Mouse (Mus musculus) E14TG2a.4 (cell line): ENCODE measurements around the gene Tmem50b.

ENCODE experiments used
- H3K27me3 ChIP-seq: 2 replicates; pipeline ENCODE4 v1.6.1; 2014; ENCODE audit warnings: low read length, control low read depth; ENCODE audit not compliant: insufficient read depth
- H3K36me3 ChIP-seq: 2 replicates; pipeline ENCODE4 v1.6.1; 2014; ENCODE audit warnings: low read length, control low read depth; ENCODE audit not compliant: insufficient read depth
- H3K4me1 ChIP-seq: replicated peaks from 2 replicates; pipeline ENCODE4 v1.6.1; 2014; ENCODE audit warnings: low read depth, low read length, control low read depth
- H3K4me3 ChIP-seq: replicated peaks from 2 replicates; pipeline ENCODE4 v1.5.1; 2014; ENCODE audit warnings: mild to moderate bottlenecking, low read length
- H3K9me3 ChIP-seq: 2 replicates; pipeline ENCODE4 v1.6.1; 2014; ENCODE audit warnings: low read length, control low read depth
- CTCF ChIP-seq: conservative IDR thresholded peaks from 2 replicates; pipeline ENCODE4 v1.5.1; 2014; ENCODE audit warnings: low read length
- NANOG ChIP-seq: IDR thresholded peaks from 2 replicates; pipeline ENCODE4 v1.6.1; 2014; ENCODE audit warnings: borderline replicate concordance, low read length, mixed read lengths
- POU5F1 ChIP-seq: IDR thresholded peaks from 2 replicates; pipeline ENCODE4 v1.6.1; 2014; ENCODE audit warnings: low read length, borderline replicate concordance

Gene Tmem50b

DNA sequence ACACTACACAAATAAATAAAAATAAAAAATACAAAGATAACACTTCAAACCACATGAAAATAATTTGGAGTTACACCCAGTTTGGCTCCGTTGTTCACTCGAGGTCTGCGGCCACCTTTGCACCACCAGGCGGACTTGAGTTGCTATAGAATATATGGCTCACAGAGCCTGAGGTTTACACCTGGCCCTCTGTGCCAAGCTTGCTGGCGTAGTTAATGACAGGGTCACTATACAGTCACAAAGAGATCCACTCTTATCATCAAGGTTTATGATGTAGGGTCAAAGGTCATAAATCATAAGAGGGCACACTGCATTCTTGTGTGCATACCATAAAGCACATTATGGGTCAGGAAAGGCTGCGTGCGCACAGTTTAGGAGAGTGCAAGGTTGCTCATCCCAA, 31.6 kb downstream of the Tmem50b start:
- peaks cover 54% of the 10 kb centered on the region for H3K4me1 ChIP-seq
- TF ChIP-seq POU5F1 (no peak), NANOG (no peak), CTCF (no peak)
- no peaks in the 10 kb centered on the region for H3K27me3 ChIP-seq
- 0 out of 2 replicates have a peak overlapping the region, but pooled peaks have one; percentile 10 for H3K4me3 ChIP-seq
- 0 out of 2 replicates have a peak, but pooled peaks cover 10% of the 10 kb centered on the region for H3K36me3 ChIP-seq
- H3K9me3 ChIP-seq = peaks cover 15% of the 10 kb centered on the region

DNA sequence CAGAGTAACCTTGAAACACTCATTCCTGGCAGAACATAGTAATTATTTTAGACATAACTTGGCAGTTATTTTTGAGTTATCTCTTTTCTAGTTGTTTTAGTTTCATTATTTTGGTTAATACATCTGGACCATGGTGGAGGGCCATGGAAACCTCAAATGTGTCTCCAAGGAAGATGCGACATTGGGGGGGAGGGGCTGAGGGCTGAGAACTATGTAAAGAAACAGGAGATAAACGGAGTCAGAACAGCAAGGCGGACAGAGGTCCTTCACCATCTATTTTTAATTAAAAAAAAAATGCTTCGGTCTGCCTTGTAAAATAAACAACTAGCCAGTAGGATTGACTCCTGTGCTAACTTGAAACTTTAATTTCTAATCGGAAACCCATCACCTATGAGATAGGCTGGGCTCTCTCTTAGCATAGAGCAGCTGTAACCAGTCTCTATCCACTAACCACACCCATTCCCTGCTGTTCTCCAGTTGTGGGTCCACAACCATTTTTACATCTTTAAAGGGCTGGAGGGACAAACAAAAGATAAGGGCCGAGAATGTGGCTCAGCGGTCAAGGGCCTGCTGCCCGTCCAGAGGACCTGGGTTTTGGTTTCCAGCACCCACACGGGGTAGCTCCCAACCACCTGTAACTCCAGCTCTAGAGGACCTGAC, 32.2 kb downstream of the Tmem50b start:
- Histone ChIP-seq H3K9me3 (peaks cover 15% of the 10 kb centered on the region), H3K27me3 (no peaks in the 10 kb centered on the region), H3K36me3 (0 out of 2 replicates have a peak, but pooled peaks cover 10% of the 10 kb centered on the region), H3K4me1 (peaks cover 55% of the 10 kb centered on the region), H3K4me3 (0 out of 2 replicates have a peak overlapping the region, but pooled peaks have one; percentile 10)
- TF ChIP-seq POU5F1 = no peak
- TF ChIP-seq CTCF = no peak
- TF ChIP-seq NANOG = no peak

DNA sequence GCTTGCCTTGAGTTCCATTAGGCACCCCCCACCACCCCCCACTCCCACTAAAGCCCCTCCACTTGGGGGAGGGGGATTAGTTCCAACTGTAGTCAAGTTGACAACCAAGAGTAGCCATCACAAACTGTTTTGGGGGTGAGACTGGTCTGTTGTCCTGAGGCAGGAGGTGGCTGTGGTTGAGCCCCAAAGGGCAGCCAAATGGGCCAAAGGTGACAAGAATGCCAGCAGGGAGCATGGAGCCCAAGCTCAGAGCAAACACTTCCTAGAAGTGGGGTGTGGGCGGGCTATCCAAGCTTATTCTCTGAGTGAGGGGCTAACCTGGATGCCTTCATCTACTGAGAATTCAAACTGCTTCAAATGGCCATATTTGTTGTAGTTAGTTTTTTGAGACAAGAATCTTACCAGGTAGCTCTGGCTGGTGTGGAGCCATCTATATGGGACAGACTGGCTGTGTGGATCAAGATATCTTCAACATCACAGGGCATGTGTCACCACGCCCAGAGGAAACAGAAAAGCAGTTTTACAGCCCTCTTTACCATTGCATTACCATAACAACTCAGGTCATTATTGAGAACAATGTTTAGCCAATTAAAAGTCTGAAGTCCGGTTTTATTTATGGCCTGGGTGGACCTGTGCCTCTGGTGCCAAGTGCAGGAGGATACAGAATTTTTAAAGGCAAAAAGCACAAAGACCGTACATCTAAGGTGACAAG, 32.9 kb downstream of the Tmem50b start:
- Histone ChIP-seq H3K27me3 (no peaks in the 10 kb centered on the region), H3K9me3 (peaks cover 15% of the 10 kb centered on the region), H3K36me3 (0 out of 2 replicates have a peak, but pooled peaks cover 10% of the 10 kb centered on the region), H3K4me3 (no peak overlapping the region), H3K4me1 (peaks cover 55% of the 10 kb centered on the region)
- TF ChIP-seq CTCF (no peak), POU5F1 (no peak), NANOG (peak; percentile 55; the same call in 1 of the 2 replicates)

DNA sequence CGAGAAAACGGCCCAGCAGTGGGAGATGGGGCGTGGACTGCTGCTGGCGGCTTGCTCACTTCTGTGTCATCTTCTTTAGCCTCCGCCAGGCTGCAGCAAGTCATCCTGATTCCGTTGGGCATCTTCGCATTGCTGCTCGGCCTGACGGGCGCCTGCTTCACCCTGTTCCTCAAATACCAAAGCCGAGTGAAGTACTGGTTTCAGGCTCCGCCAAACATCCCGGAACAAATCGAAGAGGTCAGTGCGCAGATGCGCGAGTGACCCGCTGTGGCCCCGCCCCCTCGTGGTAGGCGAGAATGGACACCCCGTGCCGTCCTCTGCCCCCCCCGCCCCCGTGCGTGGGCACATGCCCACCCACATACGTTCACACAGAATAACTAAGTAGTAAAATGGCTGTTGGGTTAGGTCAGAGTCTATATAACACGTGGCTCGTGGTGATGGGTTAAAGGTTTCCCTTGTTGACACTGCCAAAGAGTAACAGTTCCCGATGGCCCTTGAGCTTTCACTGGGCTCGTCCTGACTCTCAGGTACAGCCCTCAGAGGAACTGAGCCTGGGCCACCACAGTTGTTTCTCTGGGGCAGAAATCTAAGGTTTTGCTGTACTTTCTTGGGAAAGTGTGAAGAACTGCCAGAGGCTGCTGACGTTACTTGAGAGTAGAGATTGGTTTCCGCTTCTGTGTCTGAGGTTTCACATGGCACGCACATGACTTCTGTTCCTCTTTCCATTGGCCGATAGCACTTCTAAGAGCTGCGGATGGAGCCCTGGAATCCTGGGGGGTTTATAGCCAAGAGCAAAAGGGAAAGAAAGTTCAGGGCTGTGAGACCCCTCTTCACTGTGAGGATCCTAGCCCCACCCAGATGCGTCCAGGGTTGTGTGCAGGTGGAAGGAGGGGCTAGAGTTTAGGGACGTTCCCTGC, 35.8 kb downstream of the Tmem50b start:
- peak overlapping the region; percentile 51 for H3K4me3 ChIP-seq
- H3K36me3 ChIP-seq = peaks cover 16% of the 10 kb centered on the region; the same call in 1 of the 2 replicates
- no peaks in the 10 kb centered on the region; the same call in 1 of the 2 replicates for H3K27me3 ChIP-seq
- H3K4me1 ChIP-seq = peaks cover 64% of the 10 kb centered on the region
- peaks cover 15% of the 10 kb centered on the region for H3K9me3 ChIP-seq
- TF ChIP-seq NANOG (no peak), CTCF (no peak), POU5F1 (no peak)

DNA sequence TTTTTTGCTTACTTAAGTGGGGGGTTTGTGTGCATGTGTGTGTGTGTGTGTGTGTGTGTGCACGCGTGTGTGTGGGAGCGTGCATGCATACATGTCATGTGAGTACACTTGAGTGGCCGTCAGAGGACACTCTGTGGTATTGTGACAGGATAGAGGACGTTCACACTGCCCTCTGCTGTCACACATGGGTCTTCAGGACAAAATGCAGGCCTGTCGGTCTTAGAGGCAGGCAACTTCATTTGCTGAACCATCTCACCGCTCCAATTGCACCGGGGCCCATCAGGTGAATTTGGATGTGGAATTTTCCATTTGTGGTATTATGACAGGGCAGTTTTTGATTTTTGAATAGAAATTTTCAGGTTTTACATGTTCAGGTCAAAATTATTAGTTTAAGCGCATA, 36.5 kb downstream of the Tmem50b start:
- Histone ChIP-seq H3K4me1 (peaks cover 64% of the 10 kb centered on the region), H3K27me3 (no peaks in the 10 kb centered on the region; the same call in 1 of the 2 replicates), H3K36me3 (peaks cover 16% of the 10 kb centered on the region; the same call in 1 of the 2 replicates), H3K9me3 (peaks cover 15% of the 10 kb centered on the region), H3K4me3 (peak overlapping the region; percentile 51)
- TF ChIP-seq CTCF (no peak), POU5F1 (no peak), NANOG (no peak)

DNA sequence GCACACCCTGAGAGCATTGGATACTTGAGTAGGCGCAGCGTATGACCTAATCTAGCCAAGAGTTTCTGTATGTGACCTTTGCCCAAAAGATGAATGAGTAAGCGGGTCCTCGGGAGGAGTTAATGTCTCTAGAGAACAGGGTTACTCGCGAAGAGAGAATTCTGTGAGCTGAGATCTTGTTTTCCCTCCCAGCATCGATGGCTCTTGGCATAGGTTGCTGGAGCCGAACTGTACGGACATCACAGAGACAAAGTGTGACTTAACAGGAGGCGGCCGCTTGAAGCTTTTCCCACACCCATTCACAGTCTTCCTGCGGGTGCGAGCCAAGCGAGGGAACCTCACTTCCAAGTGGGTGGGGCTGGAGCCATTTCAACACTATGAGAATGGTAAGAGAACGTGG, 39.9 kb downstream of the Tmem50b start:
- Histone ChIP-seq H3K36me3 (peaks cover 5% of the 10 kb centered on the region; the same call in 1 of the 2 replicates), H3K9me3 (no peaks in the 10 kb centered on the region)

DNA sequence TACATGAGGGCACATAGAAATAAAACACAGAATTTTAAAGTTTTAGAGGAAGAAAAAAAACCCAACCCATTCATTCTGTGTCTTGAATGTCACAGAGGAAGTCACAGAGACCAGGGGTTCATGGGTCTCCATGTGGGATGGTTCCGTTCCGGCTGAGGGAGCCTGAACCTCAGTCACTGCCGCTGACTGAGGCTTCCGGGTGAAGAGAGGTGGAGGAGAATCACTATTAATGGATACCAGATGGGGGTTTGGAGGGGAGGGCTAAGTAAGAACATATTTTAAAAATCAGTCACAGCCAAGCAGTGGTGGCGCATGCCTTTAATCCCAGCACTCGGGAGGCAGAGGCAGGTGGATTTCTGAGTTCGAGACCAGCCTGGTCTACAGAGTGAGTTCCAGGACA, 40.4 kb downstream of the Tmem50b start:
- Histone ChIP-seq H3K36me3 (peaks cover 5% of the 10 kb centered on the region; the same call in 1 of the 2 replicates), H3K4me1 (peaks cover 70% of the 10 kb centered on the region), H3K4me3 (no peak overlapping the region), H3K9me3 (no peaks in the 10 kb centered on the region), H3K27me3 (peaks cover 5% of the 10 kb centered on the region; the same call in 1 of the 2 replicates)
- TF ChIP-seq NANOG (no peak), CTCF (no peak), POU5F1 (no peak)

More for the DNA sequence above, 39.9 kb downstream of the Tmem50b start:
- peak overlapping the region; percentile 3; the same call in 1 of the 2 replicates for H3K4me3 ChIP-seq
- H3K4me1 ChIP-seq = peaks cover 72% of the 10 kb centered on the region
- peaks cover 3% of the 10 kb centered on the region; the same call in 1 of the 2 replicates for H3K27me3 ChIP-seq
- TF ChIP-seq CTCF = no peak
- TF ChIP-seq NANOG = no peak
- no peak for TF ChIP-seq POU5F1
